Mouse (Mus musculus): ENCODE results near the gene M1ap. TPM values are rescaled to one million over a fixed set of nuclear protein-coding genes. Genes with fewer than 3 reads are reported as not detected.

The M1ap gene
- total RNA-seq, 1 experiment = 6.8 TPM

DNA sequence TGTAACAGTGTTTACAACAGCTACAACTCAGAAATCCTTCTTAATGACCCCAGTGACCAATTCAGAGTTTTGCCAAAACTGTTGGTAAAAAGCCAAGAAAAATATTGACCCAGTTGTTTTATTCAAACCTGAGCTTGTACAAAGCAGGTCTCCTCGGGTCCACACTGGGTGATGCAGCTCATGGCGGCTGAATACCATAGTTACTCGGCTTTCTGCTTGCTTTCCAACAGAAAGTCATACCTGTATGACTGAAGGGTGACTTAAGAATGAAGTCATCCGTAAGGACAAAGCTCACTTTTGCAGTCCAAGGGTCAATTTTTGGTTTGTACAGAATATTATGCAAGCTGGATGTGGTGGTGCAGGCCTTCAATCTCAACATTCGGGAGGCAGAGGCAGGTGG lies 19.1 kb upstream of the M1ap start:
- Histone ChIP-seq H3K4me3 (ENCODE audit: insufficient read depth in 1 of 2, low read depth in 1 of 2, low read length in 2 of 2, poor library complexity in 1 of 2, severe bottlenecking in 1 of 2) (no peak overlapping the region), H3K4me1 (ENCODE audit: control insufficient read depth in 2 of 2, insufficient read depth in 2 of 2, low read length in 2 of 2, poor library complexity in 1 of 2) (no peaks in the 10 kb centered on the region), H3K36me3 (ENCODE audit: control insufficient read depth, insufficient read depth, low read length, poor library complexity, severe bottlenecking) (no peaks in the 10 kb centered on the region), H3K9me3 (ENCODE audit: control insufficient read depth, insufficient read depth, low read depth, low read length) (no peaks in the 10 kb centered on the region), H3K9ac (ENCODE audit: insufficient read depth, low read depth, low read length, poor library complexity, severe bottlenecking) (no peak overlapping the region), H3K27ac (ENCODE audit: insufficient read depth, low read depth, low read length, poor library complexity, severe bottlenecking) (no peak overlapping the region)
- in situ Hi-C loops (cut with MboI; ENCODE audit: low sequenced_read_pairs in 2 of 2, unreplicated experiment in 2 of 2) = no loop called here
- no peak for DNase-seq (ENCODE audit: low read depth, low spot score)
- no peak for TF ChIP-seq ZNF384 (IDR thresholded peaks at IDR 0.05; ENCODE audit: low read depth, low read length)

DNA sequence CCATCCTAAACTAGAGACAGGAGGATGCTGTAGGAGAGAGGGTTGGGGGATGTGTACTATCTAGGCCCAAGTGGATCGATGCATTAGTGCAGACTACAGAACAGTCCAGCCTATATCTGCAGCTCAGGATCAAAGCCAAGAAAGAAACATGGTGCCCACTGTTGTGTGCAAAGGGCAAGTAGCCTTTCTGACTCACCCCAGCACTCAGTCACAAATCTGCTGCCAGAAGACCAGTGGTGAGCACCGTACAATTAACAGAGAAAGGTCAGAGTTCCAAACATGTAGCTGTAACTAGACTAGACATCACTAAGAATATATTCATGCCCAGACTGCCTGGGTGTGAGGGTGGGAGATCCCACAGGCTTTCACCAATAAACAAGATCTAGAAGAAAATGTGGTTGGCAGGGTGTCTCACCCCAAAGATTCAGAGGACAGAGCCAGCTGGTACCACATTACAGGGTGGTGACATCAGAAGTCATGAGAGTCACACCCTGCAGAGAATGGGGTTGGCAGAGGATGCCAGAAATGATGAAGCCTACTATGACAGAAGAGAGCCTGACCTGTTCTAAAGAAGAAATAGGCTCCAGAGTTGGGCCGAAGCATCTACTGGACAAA lies 12.0 kb upstream of the M1ap start:
- Histone ChIP-seq H3K9me3 (ENCODE audit: control insufficient read depth, insufficient read depth, low read depth, low read length) (no peaks in the 10 kb centered on the region), H3K4me1 (ENCODE audit: control insufficient read depth in 2 of 2, insufficient read depth in 2 of 2, low read length in 2 of 2, poor library complexity in 1 of 2) (no peaks in the 10 kb centered on the region), H3K9ac (ENCODE audit: insufficient read depth, low read depth, low read length, poor library complexity, severe bottlenecking) (no peak overlapping the region), H3K4me3 (ENCODE audit: insufficient read depth in 1 of 2, low read depth in 1 of 2, low read length in 2 of 2, poor library complexity in 1 of 2, severe bottlenecking in 1 of 2) (no peak overlapping the region), H3K27ac (ENCODE audit: insufficient read depth, low read depth, low read length, poor library complexity, severe bottlenecking) (no peak overlapping the region), H3K36me3 (ENCODE audit: control insufficient read depth, insufficient read depth, low read length, poor library complexity, severe bottlenecking) (no peaks in the 10 kb centered on the region)
- TF ChIP-seq ZNF384 (IDR thresholded peaks at IDR 0.05; ENCODE audit: low read depth, low read length) = no peak
- no peak for TF ChIP-seq CHD2 (IDR thresholded peaks at IDR 0.05; ENCODE audit: low read depth, low read length)
- TF ChIP-seq MAFK (IDR thresholded peaks at IDR 0.05; ENCODE audit: insufficient read depth, low read depth, low read length) = no peak
- TF ChIP-seq ZC3H11A (IDR thresholded peaks at IDR 0.05; ENCODE audit: borderline replicate concordance, low read depth, low read length) = no peak
- no peak for TF ChIP-seq HCFC1 (IDR thresholded peaks at IDR 0.05; ENCODE audit: borderline replicate concordance, insufficient read depth, low read length)
- DNase-seq (ENCODE audit: low read depth, low spot score) = no peak
- in situ Hi-C loops (cut with MboI; ENCODE audit: low sequenced_read_pairs in 2 of 2, unreplicated experiment in 2 of 2) = no loop called here

DNA sequence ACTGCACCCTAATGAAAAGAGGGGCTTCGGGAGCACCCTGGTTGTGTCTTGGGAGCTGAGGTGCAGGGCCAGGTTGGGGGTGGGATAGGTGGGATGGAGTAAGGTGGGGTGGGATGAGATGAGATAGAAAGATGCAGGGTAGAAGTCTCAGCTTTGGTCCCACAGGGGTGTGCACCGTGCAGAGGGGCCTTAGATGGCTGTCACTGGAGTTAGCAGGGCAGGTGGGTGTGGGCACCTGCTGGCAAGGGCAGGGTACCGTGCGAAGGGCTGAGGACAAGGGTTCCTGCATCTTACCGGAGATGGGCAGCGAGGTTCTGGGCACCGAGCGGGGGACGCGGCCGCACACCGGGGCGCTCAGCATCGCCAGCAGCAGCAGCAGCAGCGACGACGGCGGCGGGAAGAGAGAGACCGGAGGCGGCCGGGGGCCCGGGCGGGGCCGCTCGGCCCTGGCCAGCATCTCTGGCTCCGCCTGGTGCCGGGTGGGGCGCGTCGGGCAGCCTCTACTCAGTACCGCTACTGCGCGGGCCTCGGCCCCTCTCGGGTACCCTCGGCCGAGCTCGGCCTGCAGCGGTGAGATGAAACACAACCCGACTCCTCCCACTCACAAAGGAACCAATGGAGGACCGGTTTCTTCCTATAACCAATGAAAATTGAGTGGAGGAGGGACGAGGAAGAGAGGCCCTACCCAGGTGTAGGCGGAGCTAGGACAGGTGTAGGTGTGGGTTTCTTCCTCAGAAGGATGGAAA lies 7.4 kb upstream of the M1ap start, which contains the start of gene Sema4f:
Gene Sema4f, minus strand, starts transcription at position 603 of the 746 bp plus-strand sequence.
- H3K4me1 ChIP-seq (ENCODE audit: control insufficient read depth in 2 of 2, insufficient read depth in 2 of 2, low read length in 2 of 2, poor library complexity in 1 of 2) = no peaks in the 10 kb centered on the region
- peak within 1 kb of the TSS; percentile 45 for H3K9ac ChIP-seq (ENCODE audit: insufficient read depth, low read depth, low read length, poor library complexity, severe bottlenecking)
- DNase-seq (ENCODE audit: low read depth, low spot score) = peak; percentile 79
- H3K27ac ChIP-seq (ENCODE audit: insufficient read depth, low read depth, low read length, poor library complexity, severe bottlenecking) = no peak within 1 kb of the TSS
- in situ Hi-C loops (cut with MboI; ENCODE audit: low sequenced_read_pairs in 2 of 2, unreplicated experiment in 2 of 2) = no loop called here
- H3K4me3 ChIP-seq (ENCODE audit: insufficient read depth in 1 of 2, low read depth in 1 of 2, low read length in 2 of 2, poor library complexity in 1 of 2, severe bottlenecking in 1 of 2) = peak within 1 kb of the TSS; percentile 74 to 75
- no peak for TF ChIP-seq ZC3H11A (IDR thresholded peaks at IDR 0.05; ENCODE audit: borderline replicate concordance, low read depth, low read length)
- TF ChIP-seq ZNF384 (IDR thresholded peaks at IDR 0.05; ENCODE audit: low read depth, low read length) = no peak
- TF ChIP-seq HCFC1 (IDR thresholded peaks at IDR 0.05; ENCODE audit: borderline replicate concordance, insufficient read depth, low read length) = no peak
- TF ChIP-seq CHD2 (IDR thresholded peaks at IDR 0.05; ENCODE audit: low read depth, low read length) = peak; percentile 42; the same call in 1 of the 2 replicates
- H3K9me3 ChIP-seq (ENCODE audit: control insufficient read depth, insufficient read depth, low read depth, low read length) = no peaks in the 10 kb centered on the region
- no peaks in the 10 kb centered on the region for H3K36me3 ChIP-seq (ENCODE audit: control insufficient read depth, insufficient read depth, low read length, poor library complexity, severe bottlenecking)

DNA sequence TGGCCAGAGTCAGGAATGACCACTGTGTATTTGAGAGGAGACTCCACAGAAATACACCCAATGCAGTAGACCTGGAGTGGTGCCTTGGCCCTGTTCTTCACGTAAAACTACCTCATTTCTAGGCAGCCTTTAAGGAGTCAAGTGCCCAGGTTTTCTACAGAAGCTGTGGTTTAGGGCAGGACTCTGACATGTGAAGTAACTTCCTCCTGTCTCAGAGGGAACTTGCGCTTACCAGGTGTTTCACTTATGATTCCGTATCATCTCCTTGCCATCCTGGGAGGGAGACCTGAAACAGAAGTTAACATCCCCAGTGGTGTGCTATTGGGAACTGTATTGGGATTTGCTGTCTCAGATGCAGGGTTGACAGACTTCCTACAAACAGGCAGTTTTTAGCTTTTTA lies 5.9 kb upstream of the M1ap start:
- no peak overlapping the region for H3K4me3 ChIP-seq (ENCODE audit: insufficient read depth in 1 of 2, low read depth in 1 of 2, low read length in 2 of 2, poor library complexity in 1 of 2, severe bottlenecking in 1 of 2)
- H3K9ac ChIP-seq (ENCODE audit: insufficient read depth, low read depth, low read length, poor library complexity, severe bottlenecking) = no peak overlapping the region
- in situ Hi-C loops (cut with MboI; ENCODE audit: low sequenced_read_pairs in 2 of 2, unreplicated experiment in 2 of 2) = no loop called here

More for the DNA sequence above, 5.9 kb upstream of the M1ap start:
- H3K27ac ChIP-seq (ENCODE audit: insufficient read depth, low read depth, low read length, poor library complexity, severe bottlenecking) = no peak overlapping the region
- DNase-seq (ENCODE audit: low read depth, low spot score) = no peak
- TF ChIP-seq CHD2 (IDR thresholded peaks at IDR 0.05; ENCODE audit: low read depth, low read length) (no peak), ZNF384 (IDR thresholded peaks at IDR 0.05; ENCODE audit: low read depth, low read length) (no peak), MAFK (IDR thresholded peaks at IDR 0.05; ENCODE audit: insufficient read depth, low read depth, low read length) (no peak), ZC3H11A (IDR thresholded peaks at IDR 0.05; ENCODE audit: borderline replicate concordance, low read depth, low read length) (no peak)
- no peaks in the 10 kb centered on the region for H3K9me3 ChIP-seq (ENCODE audit: control insufficient read depth, insufficient read depth, low read depth, low read length)
- H3K36me3 ChIP-seq (ENCODE audit: control insufficient read depth, insufficient read depth, low read length, poor library complexity, severe bottlenecking) = no peaks in the 10 kb centered on the region
- no peaks in the 10 kb centered on the region for H3K4me1 ChIP-seq (ENCODE audit: control insufficient read depth in 2 of 2, insufficient read depth in 2 of 2, low read length in 2 of 2, poor library complexity in 1 of 2)

Measured in ES-E14 (cell line).